Mouse (Mus musculus): ENCODE data around the gene Cel.

GRCm38 (mm10) chr2:28533901-28534435, 29.2 kb downstream of the Cel start:
- TF ChIP-seq NANOG (IDR thresholded peaks at IDR 0.05; ENCODE audit: borderline replicate concordance, low read length) (no peak), CTCF (conservative IDR thresholded peaks at IDR 0.05; ENCODE audit: low read length) (no peak)

Measured in E14TG2a.4 (cell line).